7 mouse cellular contexts compared by ENCODE assay signal in the genomic region with DNA sequence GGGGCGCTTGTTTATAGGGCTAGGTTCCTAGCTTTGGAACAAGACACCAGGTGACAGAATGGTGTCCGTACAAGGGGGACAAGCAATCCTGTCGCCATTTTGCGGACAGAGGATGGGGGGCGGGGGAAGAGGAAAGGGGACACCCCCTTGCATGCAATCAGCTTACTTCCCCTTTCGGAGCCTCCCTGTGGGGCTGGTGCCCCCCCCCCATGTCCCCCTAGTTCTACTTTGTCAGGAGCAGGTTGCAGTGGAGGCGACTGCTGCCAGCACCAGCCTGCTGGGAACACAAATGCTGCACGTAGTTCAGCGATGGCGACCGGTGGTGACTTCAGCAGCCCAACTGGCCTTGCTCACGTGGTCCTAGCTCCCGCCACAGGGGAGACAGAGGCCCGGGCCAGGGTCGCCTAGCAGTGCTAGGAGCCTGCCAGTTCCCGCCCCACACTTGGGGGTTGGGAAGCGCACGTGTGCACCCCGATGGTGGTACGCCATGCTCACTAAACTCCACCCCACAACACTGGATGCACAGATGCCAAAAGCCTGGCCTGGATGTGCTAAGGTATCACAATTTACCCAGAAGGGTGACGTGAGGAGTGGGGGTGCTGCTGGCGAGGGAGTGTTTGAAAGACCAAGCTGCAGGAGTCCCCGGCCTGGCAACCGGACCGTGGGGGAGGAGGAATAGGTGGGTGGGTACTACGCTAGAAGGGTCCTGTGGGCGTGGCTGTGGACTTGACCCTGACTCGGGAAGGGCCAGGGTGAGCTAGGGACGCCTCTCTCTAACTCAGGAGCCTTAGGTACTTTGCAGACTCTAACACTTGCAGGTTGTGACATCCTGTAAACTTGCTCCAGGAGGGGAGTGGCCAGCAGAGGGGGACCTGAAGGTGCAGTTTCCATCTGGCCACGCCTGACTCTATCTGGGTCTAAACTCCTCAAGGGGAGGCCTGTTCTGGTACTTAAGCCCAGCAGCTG. TPM values are rescaled to one million over a fixed set of nuclear protein-coding genes. Genes with fewer than 3 reads are reported as not detected.
DNase-seq lines count a peak whose midpoint lies in the region; ATAC-seq and TF ChIP-seq lines count a peak whose summit lies in the region.

No protein-coding gene starts in this region.

- TF ChIP-seq CTCF in spleen, adult 2 months (IDR thresholded peaks at IDR 0.05; ENCODE audit: extremely low read depth, insufficient read depth, insufficient read length, insufficient replicate concordance), result no peak
- no peak for TF ChIP-seq CTCF in hindbrain, postnatal 0 days (IDR thresholded peaks at IDR 0.05; ENCODE audit: low read depth)
- TF ChIP-seq CTCF in stomach, postnatal 0 days (IDR thresholded peaks at IDR 0.05; ENCODE audit: low read depth), result no peak

- peak overlapping the region; percentile 47 for H3K4me2 ChIP-seq in hindbrain, postnatal 0 days (ENCODE audit: low read depth, low read length)
- H3K4me2 ChIP-seq in stomach, postnatal 0 days (replicated peaks; ENCODE audit: low read depth), result peak overlapping the region; percentile 32

- no peaks in the 10 kb centered on the region for H3K9me3 ChIP-seq in embryonic facial prominence, embryonic 10.5 days
- H3K9me3 ChIP-seq in hindbrain, postnatal 0 days (ENCODE audit: low read length), result no peaks in the 10 kb centered on the region
- no peaks in the 10 kb centered on the region for H3K9me3 ChIP-seq in stomach, postnatal 0 days (ENCODE audit: control insufficient read depth, low read length)

- 21% methylated on average over 30 of the region's 30 CpGs for WGBS in spleen, adult 2 months
- 23% methylated on average over 30 of the region's 30 CpGs for WGBS in embryonic facial prominence, embryonic 10.5 days
- 18% methylated on average over 28 of the region's 30 CpGs for WGBS in hindbrain, postnatal 0 days
- 21% methylated on average over 29 of the region's 30 CpGs for WGBS in stomach, postnatal 0 days

- ATAC-seq in hindbrain, postnatal 0 days, result peak; percentile 66
- ATAC-seq in megakaryocyte progenitor cell, adult 5-6 weeks (replicated peaks; ENCODE audit: poor library complexity), result peak; percentile 19
- ATAC-seq in stomach, postnatal 0 days (ENCODE audit: low FRiP score, low TSS enrichment), result 0 out of 2 replicates have a peak, but pooled peaks have one; percentile 11

- no peak for TF ChIP-seq POLR2A in spleen, adult 2 months (IDR thresholded peaks at IDR 0.05; ENCODE audit: low read depth, low read length)

- H3K4me3 ChIP-seq in spleen, adult 2 months (ENCODE audit: extremely low read depth, insufficient read depth, insufficient read length), result peak overlapping the region; percentile 32; the same call in 1 of the 2 replicates
- peak overlapping the region; percentile 47 for H3K4me3 ChIP-seq in embryonic facial prominence, embryonic 10.5 days
- peak overlapping the region; percentile 11 for H3K4me3 ChIP-seq in hindbrain, postnatal 0 days (ENCODE audit: low read length)
- H3K4me3 ChIP-seq in stomach, postnatal 0 days (ENCODE audit: low read depth, low read length), result no peak overlapping the region

- H3K9ac ChIP-seq in hindbrain, postnatal 0 days (replicated peaks; ENCODE audit: low read length), result peak overlapping the region; percentile 35; the same call in 1 of the 2 replicates
- peak overlapping the region; percentile 35 for H3K9ac ChIP-seq in stomach, postnatal 0 days (ENCODE audit: low read length)

- H3K27ac ChIP-seq in spleen, adult 2 months (ENCODE audit: insufficient read depth, low read length), result peak overlapping the region; percentile 62
- H3K27ac ChIP-seq in embryonic facial prominence, embryonic 10.5 days (replicated peaks), result peak overlapping the region; percentile 82
- peak overlapping the region; percentile 62 for H3K27ac ChIP-seq in hindbrain, postnatal 0 days
- H3K27ac ChIP-seq in stomach, postnatal 0 days (replicated peaks), result no peak overlapping the region

- peaks cover 8% of the 10 kb centered on the region for H3K36me3 ChIP-seq in spleen, adult 2 months (ENCODE audit: control insufficient read depth, insufficient read depth, low read length)
- peaks cover 18% of the 10 kb centered on the region for H3K36me3 ChIP-seq in embryonic facial prominence, embryonic 10.5 days (replicated peaks)
- H3K36me3 ChIP-seq in hindbrain, postnatal 0 days (ENCODE audit: insufficient read depth, low read length), result peaks cover 6% of the 10 kb centered on the region; the same call in 1 of the 2 replicates
- H3K36me3 ChIP-seq in stomach, postnatal 0 days (ENCODE audit: control insufficient read depth, insufficient read depth, low read length), result no peaks in the 10 kb centered on the region

- no peak for TF ChIP-seq EP300 in stomach, postnatal 0 days (optimal IDR thresholded peaks at IDR 0.05)

- DNase-seq in spleen, adult 2 months (ENCODE audit: low read depth in 1 of 2, low spot score in 2 of 2), result peak in 1 of 2 experiments; percentile 36
- DNase-seq in spleen, adult 12 weeks (ENCODE audit: low spot score), result no peak
- DNase-seq in embryonic facial prominence, embryonic 10.5 days (ENCODE audit: low spot score), result peak; percentile 57
- peak; percentile 72 for DNase-seq in hindbrain, postnatal 0 days (ENCODE audit: low spot score)
- DNase-seq in stomach, postnatal 0 days (ENCODE audit: low spot score), result no peak
- DNase-seq in kidney, adult 9 months, result no peak

- no peaks in the 10 kb centered on the region for H3K27me3 ChIP-seq in spleen, adult 2 months (ENCODE audit: control insufficient read depth, insufficient read depth, low read length)
- H3K27me3 ChIP-seq in embryonic facial prominence, embryonic 10.5 days (replicated peaks; ENCODE audit: low read depth, poor library complexity, severe bottlenecking), result no peaks in the 10 kb centered on the region
- H3K27me3 ChIP-seq in hindbrain, postnatal 0 days (ENCODE audit: insufficient read depth, low read length), result no peaks in the 10 kb centered on the region
- H3K27me3 ChIP-seq in stomach, postnatal 0 days (ENCODE audit: control insufficient read depth, insufficient read depth, low read length), result no peaks in the 10 kb centered on the region

- H3K4me1 ChIP-seq in spleen, adult 2 months (ENCODE audit: control insufficient read depth, insufficient read depth, insufficient read length), result peaks cover 34% of the 10 kb centered on the region
- peaks cover 80% of the 10 kb centered on the region for H3K4me1 ChIP-seq in embryonic facial prominence, embryonic 10.5 days
- H3K4me1 ChIP-seq in hindbrain, postnatal 0 days (ENCODE audit: insufficient read depth, low read length), result peaks cover 33% of the 10 kb centered on the region
- peaks cover 18% of the 10 kb centered on the region for H3K4me1 ChIP-seq in stomach, postnatal 0 days (replicated peaks; ENCODE audit: control insufficient read depth, insufficient read depth)

RNA-seq across cellular contexts. Expression of a gene that starts 6.0 kb away (rescaled TPM):
- 27.9 and 41.8 TPM in 2 replicates for polyA plus RNA-seq in spleen, adult 2 months (2012; rRNA removed)
- polyA plus RNA-seq in embryonic facial prominence, embryonic 10.5 days (2016; fragmentation: Nextera tagmentation; extraction: Ambion mirVana), result 8.5 TPM in 2 replicates
- total RNA-seq in hindbrain, postnatal 0 days (2014; rRNA removed), result 16.6 and 17.0 TPM in 2 replicates
- polyA plus RNA-seq in hindbrain, postnatal 0 days (2015; fragmentation: Nextera tagmentation; extraction: Ambion mirVana), result 8.2 and 8.6 TPM in 2 replicates
- total RNA-seq in megakaryocyte progenitor cell, adult 5-6 weeks (2015), result 5.3 and 5.4 TPM in 2 replicates
- 4.3 and 6.0 TPM in 2 replicates for total RNA-seq in megakaryocyte progenitor cell, adult 5-6 weeks (2017)
- polyA plus RNA-seq in stomach, postnatal 0 days (2015; fragmentation: Nextera tagmentation; extraction: Ambion mirVana), result 8.3 and 8.4 TPM in 2 replicates

RNA-seq across cellular contexts. Expression of a gene that starts 9.8 kb away (rescaled TPM):
- 78.0 and 95.1 TPM in 2 replicates for polyA plus RNA-seq in spleen, adult 2 months (2012; rRNA removed)
- 34.7 and 35.0 TPM in 2 replicates for polyA plus RNA-seq in embryonic facial prominence, embryonic 10.5 days (2016; fragmentation: Nextera tagmentation; extraction: Ambion mirVana)
- total RNA-seq in hindbrain, postnatal 0 days (2014; rRNA removed), result 47.2 and 51.0 TPM in 2 replicates
- polyA plus RNA-seq in hindbrain, postnatal 0 days (2015; fragmentation: Nextera tagmentation; extraction: Ambion mirVana), result 25.1 and 27.6 TPM in 2 replicates
- 34.1 and 35.2 TPM in 2 replicates for total RNA-seq in megakaryocyte progenitor cell, adult 5-6 weeks (2015)
- 17.1 and 19.2 TPM in 2 replicates for total RNA-seq in megakaryocyte progenitor cell, adult 5-6 weeks (2017)
- 7.1 and 8.5 TPM in 2 replicates for polyA plus RNA-seq in stomach, postnatal 0 days (2015; fragmentation: Nextera tagmentation; extraction: Ambion mirVana)

RNA-seq across cellular contexts. Expression of a gene that starts 19.0 kb away (rescaled TPM):
- 220 and 302 TPM in 2 replicates for polyA plus RNA-seq in spleen, adult 2 months (2012; rRNA removed)
- polyA plus RNA-seq in embryonic facial prominence, embryonic 10.5 days (2016; fragmentation: Nextera tagmentation; extraction: Ambion mirVana), result 79.8 and 84.9 TPM in 2 replicates
- total RNA-seq in hindbrain, postnatal 0 days (2014; rRNA removed), result 389 and 721 TPM in 2 replicates
- polyA plus RNA-seq in hindbrain, postnatal 0 days (2015; fragmentation: Nextera tagmentation; extraction: Ambion mirVana), result 159 and 171 TPM in 2 replicates
- 59.7 and 79.8 TPM in 2 replicates for total RNA-seq in megakaryocyte progenitor cell, adult 5-6 weeks (2015)
- total RNA-seq in megakaryocyte progenitor cell, adult 5-6 weeks (2017), result 20.5 and 29.4 TPM in 2 replicates
- polyA plus RNA-seq in stomach, postnatal 0 days (2015; fragmentation: Nextera tagmentation; extraction: Ambion mirVana), result 92.5 and 103 TPM in 2 replicates

RNA-seq across cellular contexts. Expression of a gene that starts 31.5 kb away (rescaled TPM):
- 94.8 and 110 TPM in 2 replicates for polyA plus RNA-seq in spleen, adult 2 months (2012; rRNA removed)
- 84.8 and 88.2 TPM in 2 replicates for polyA plus RNA-seq in embryonic facial prominence, embryonic 10.5 days (2016; fragmentation: Nextera tagmentation; extraction: Ambion mirVana)
- total RNA-seq in hindbrain, postnatal 0 days (2014; rRNA removed), result 39.5 and 43.2 TPM in 2 replicates
- polyA plus RNA-seq in hindbrain, postnatal 0 days (2015; fragmentation: Nextera tagmentation; extraction: Ambion mirVana), result 68.3 and 69.1 TPM in 2 replicates
- 25.9 and 27.2 TPM in 2 replicates for total RNA-seq in megakaryocyte progenitor cell, adult 5-6 weeks (2015)
- 11.2 and 15.9 TPM in 2 replicates for total RNA-seq in megakaryocyte progenitor cell, adult 5-6 weeks (2017)
- 67.8 and 77.3 TPM in 2 replicates for polyA plus RNA-seq in stomach, postnatal 0 days (2015; fragmentation: Nextera tagmentation; extraction: Ambion mirVana)

RNA-seq across cellular contexts. Expression of a gene that starts 31.5 kb away (rescaled TPM):
- polyA plus RNA-seq in spleen, adult 2 months (2012; rRNA removed), result 17.0 and 25.7 TPM in 2 replicates
- 10.9 and 14.1 TPM in 2 replicates for polyA plus RNA-seq in embryonic facial prominence, embryonic 10.5 days (2016; fragmentation: Nextera tagmentation; extraction: Ambion mirVana)
- 7.3 and 11.4 TPM in 2 replicates for total RNA-seq in hindbrain, postnatal 0 days (2014; rRNA removed)
- polyA plus RNA-seq in hindbrain, postnatal 0 days (2015; fragmentation: Nextera tagmentation; extraction: Ambion mirVana), result 3.6 and 4.0 TPM in 2 replicates
- 0.57 and 0.81 TPM in 2 replicates for total RNA-seq in megakaryocyte progenitor cell, adult 5-6 weeks (2015)
- total RNA-seq in megakaryocyte progenitor cell, adult 5-6 weeks (2017), result 0.08 TPM in 1 of 2 replicates, not detected in the other
- polyA plus RNA-seq in stomach, postnatal 0 days (2015; fragmentation: Nextera tagmentation; extraction: Ambion mirVana), result 4.1 and 4.3 TPM in 2 replicates

Comparison
In these comparisons a context has a peak if more than half of its experiments do, and no peak if none do; other contexts are left out.
1. DNase-seq: peak in embryonic facial prominence, embryonic 10.5 days (single experiment) and hindbrain, postnatal 0 days (single experiment); none in spleen, adult 12 weeks (single experiment), stomach, postnatal 0 days (single experiment) and kidney, adult 9 months (single experiment).
2. ATAC-seq: peak in every context shown above with its lines; median percentile 66 in hindbrain, postnatal 0 days; 19 in megakaryocyte progenitor cell, adult 5-6 weeks; 11 in stomach, postnatal 0 days.